7 mouse cellular contexts compared by ENCODE assay signal in the genomic region with DNA sequence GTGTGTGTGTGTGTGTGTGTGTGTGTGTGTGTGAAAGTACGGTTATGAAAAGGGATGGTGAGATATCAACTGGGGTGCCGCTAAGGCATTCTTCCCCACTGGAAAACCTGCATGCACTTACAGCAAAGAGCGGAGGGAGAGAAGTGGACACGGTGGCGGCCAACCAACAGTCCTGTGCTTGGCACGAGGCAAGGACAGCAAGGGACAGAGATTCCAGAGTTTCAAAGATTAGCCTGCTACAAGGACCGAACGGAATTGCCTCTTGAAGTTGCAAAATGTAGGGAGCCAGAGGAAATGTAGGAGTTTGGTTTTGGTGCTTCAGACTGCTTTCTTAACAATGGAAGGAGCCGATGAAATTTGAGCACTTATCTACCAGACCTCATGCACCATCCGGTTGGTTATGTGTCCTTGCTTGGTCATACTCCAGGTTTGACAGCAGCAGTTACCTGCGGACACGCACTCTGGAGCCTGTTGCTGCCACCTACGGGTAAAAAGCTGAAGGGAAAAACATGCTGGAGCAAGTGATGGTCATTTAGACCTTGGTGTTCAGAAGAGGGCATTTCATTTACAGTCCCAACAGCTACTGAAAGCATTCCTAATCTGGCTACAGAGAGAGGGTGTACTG. TPM values are rescaled to one million over a fixed set of nuclear protein-coding genes. Genes with fewer than 3 reads are reported as not detected.
DNase-seq lines count a peak whose midpoint lies in the region; ATAC-seq lines count a peak whose summit lies in the region.

No protein-coding gene starts in this region.

- peak overlapping the region; percentile 85 for H3K27ac ChIP-seq in forebrain, embryonic 10.5 days
- H3K27ac ChIP-seq in heart, embryonic 16.5 days (ENCODE audit: low read length): no peak overlapping the region
- H3K27ac ChIP-seq in liver, embryonic 13.5 days: no peak overlapping the region
- H3K27ac ChIP-seq in neural tube, embryonic 15.5 days (replicated peaks): peak overlapping the region; percentile 90

- peak overlapping the region; percentile 82 for H3K9ac ChIP-seq in heart, embryonic 16.5 days (ENCODE audit: low read length)
- H3K9ac ChIP-seq in liver, embryonic 13.5 days: no peak overlapping the region
- H3K9ac ChIP-seq in neural tube, embryonic 15.5 days (replicated peaks): peak overlapping the region; percentile 91

- peak overlapping the region; percentile 99 for H3K4me2 ChIP-seq in heart, embryonic 16.5 days (ENCODE audit: low read depth, low read length)
- H3K4me2 ChIP-seq in liver, embryonic 13.5 days: peak overlapping the region; percentile 64
- peak overlapping the region; percentile 77 for H3K4me2 ChIP-seq in neural tube, embryonic 15.5 days

- ATAC-seq in cerebellum, adult (ENCODE audit: insufficient number of reproducible peaks, low FRiP score, low TSS enrichment): peak; percentile 49
- peak; percentile 71 for ATAC-seq in heart, embryonic 16.5 days (replicated peaks; ENCODE audit: extremely low read depth, insufficient read depth, low FRiP score)
- ATAC-seq in liver, embryonic 13.5 days (ENCODE audit: low read depth): no peak
- ATAC-seq in neural tube, embryonic 15.5 days (ENCODE audit: low FRiP score): peak; percentile 86

- no peaks in the 10 kb centered on the region for H3K36me3 ChIP-seq in forebrain, embryonic 10.5 days (replicated peaks)
- H3K36me3 ChIP-seq in heart, embryonic 16.5 days (ENCODE audit: control insufficient read depth, insufficient read depth): no peaks in the 10 kb centered on the region
- no peaks in the 10 kb centered on the region for H3K36me3 ChIP-seq in liver, embryonic 13.5 days
- no peaks in the 10 kb centered on the region for H3K36me3 ChIP-seq in neural tube, embryonic 15.5 days

- 4% methylated on average over 13 of the region's 13 CpGs for WGBS in forebrain, embryonic 10.5 days
- WGBS in heart, embryonic 16.5 days: 2% methylated on average over 13 of the region's 13 CpGs
- WGBS in liver, embryonic 13.5 days (ENCODE audit: insufficient replicate concordance): 5% methylated on average over 13 of the region's 13 CpGs
- 2% methylated on average over 12 of the region's 13 CpGs for WGBS in neural tube, embryonic 15.5 days

- H3K4me1 ChIP-seq in forebrain, embryonic 10.5 days: peaks cover 15% of the 10 kb centered on the region
- H3K4me1 ChIP-seq in heart, embryonic 16.5 days (ENCODE audit: control insufficient read depth, insufficient read depth, low read length): peaks cover 2% of the 10 kb centered on the region; the same call in 1 of the 2 replicates
- no peaks in the 10 kb centered on the region for H3K4me1 ChIP-seq in liver, embryonic 13.5 days (replicated peaks)
- H3K4me1 ChIP-seq in neural tube, embryonic 15.5 days: peaks cover 5% of the 10 kb centered on the region; the same call in 1 of the 2 replicates

- H3K4me3 ChIP-seq in forebrain, embryonic 10.5 days: peak overlapping the region; percentile 84
- H3K4me3 ChIP-seq in heart, embryonic 16.5 days (ENCODE audit: low read length): peak overlapping the region; percentile 79
- H3K4me3 ChIP-seq in liver, embryonic 13.5 days (replicated peaks): peak overlapping the region; percentile 51; the same call in 1 of the 2 replicates
- peak overlapping the region; percentile 90 for H3K4me3 ChIP-seq in neural tube, embryonic 15.5 days (replicated peaks)

- no peaks in the 10 kb centered on the region for H3K9me3 ChIP-seq in forebrain, embryonic 10.5 days
- no peaks in the 10 kb centered on the region for H3K9me3 ChIP-seq in heart, embryonic 16.5 days (replicated peaks; ENCODE audit: control insufficient read depth, low read length)
- H3K9me3 ChIP-seq in liver, embryonic 13.5 days (replicated peaks): no peaks in the 10 kb centered on the region
- H3K9me3 ChIP-seq in neural tube, embryonic 15.5 days (replicated peaks): no peaks in the 10 kb centered on the region

- peak; percentile 60 for DNase-seq in forebrain, embryonic 10.5 days (ENCODE audit: extremely low spot score, low spot score)
- DNase-seq in kidney, postnatal 25 days: peak; percentile 56 to 59
- no peak for DNase-seq in liver, embryonic 13.5 days
- DNase-seq in yolk sac, embryonic 10.5 days (ENCODE audit: low spot score): peak; percentile 24

- H3K27me3 ChIP-seq in forebrain, embryonic 10.5 days (ENCODE audit: poor library complexity, severe bottlenecking): peaks cover 17% of the 10 kb centered on the region
- peaks cover 2% of the 10 kb centered on the region; the same call in 1 of the 2 replicates for H3K27me3 ChIP-seq in heart, embryonic 16.5 days (ENCODE audit: control insufficient read depth, insufficient read depth, low read length)
- H3K27me3 ChIP-seq in liver, embryonic 13.5 days: peaks cover 29% of the 10 kb centered on the region
- H3K27me3 ChIP-seq in neural tube, embryonic 15.5 days (replicated peaks): no peaks in the 10 kb centered on the region

RNA-seq across cellular contexts. Expression of a gene that starts 0.4 kb away (rescaled TPM):
- polyA plus RNA-seq in forebrain, embryonic 10.5 days (2016; fragmentation: Nextera tagmentation; extraction: Ambion mirVana): 0.45 and 1.2 TPM in 2 replicates
- polyA plus RNA-seq in heart, embryonic 16.5 days (2015; fragmentation: Nextera tagmentation; extraction: Ambion mirVana): 0.49 and 0.50 TPM in 2 replicates
- 0.09 and 0.20 TPM in 2 replicates for polyA plus RNA-seq in liver, embryonic 13.5 days (2015; fragmentation: Nextera tagmentation; extraction: Ambion mirVana)
- 14.9 and 16.6 TPM in 2 replicates for polyA plus RNA-seq in neural tube, embryonic 15.5 days (2015; fragmentation: Nextera tagmentation; extraction: Ambion mirVana)

Comparison
In these comparisons a context has a peak if more than half of its experiments do, and no peak if none do; other contexts are left out.
1. H3K27ac ChIP-seq: peak in forebrain, embryonic 10.5 days (single experiment) and neural tube, embryonic 15.5 days (single experiment); none in heart, embryonic 16.5 days (single experiment) and liver, embryonic 13.5 days (single experiment).
2. Peak in every context shown above with its lines, with median percentiles within 50 percentile points of each other: H3K4me3 ChIP-seq and H3K4me2 ChIP-seq.